Mouse (Mus musculus) spleen, adult 2 months (tissue): ENCODE data around the gene Dusp1. TPM values are rescaled to one million over a fixed set of nuclear protein-coding genes. Genes with fewer than 3 reads are reported as not detected.

Source experiments
- DNase-seq, 2 experiments: peaks; one replicate each; pipeline versions ENCODE4 v3.0.0 to v3.0.0-alpha.2; 2012 to 2021; ENCODE audit warnings: low spot score in 2 of 2, low read depth in 1 of 2
- H3K27ac ChIP-seq: fragments of 200-500 bp; 2 replicates; pipeline ENCODE4 v1.5.1; 2012; ENCODE audit warnings: low read length, inconsistent platforms; ENCODE audit not compliant: insufficient read depth
- H3K27me3 ChIP-seq: fragments of 200-500 bp; 2 replicates; pipeline ENCODE4 v1.6.1; 2012; ENCODE audit warnings: mild to moderate bottlenecking, moderate library complexity, low read length, inconsistent platforms; ENCODE audit not compliant: control insufficient read depth, insufficient read depth
- H3K36me3 ChIP-seq: fragments of 200-500 bp; 2 replicates; pipeline ENCODE4 v1.6.1; 2012; ENCODE audit warnings: mild to moderate bottlenecking, low read length, inconsistent platforms; ENCODE audit not compliant: control insufficient read depth, insufficient read depth
- H3K4me1 ChIP-seq: fragments of 200-500 bp; 2 replicates; pipeline ENCODE4 v1.6.1; 2011; ENCODE audit warnings: inconsistent platforms; ENCODE audit not compliant: control insufficient read depth, insufficient read depth, insufficient read length
- H3K4me3 ChIP-seq: fragments of 200-500 bp; 2 replicates; pipeline ENCODE4 v1.5.1; 2011; ENCODE audit warnings: mild to moderate bottlenecking, inconsistent platforms; ENCODE audit not compliant: insufficient read depth, insufficient read length; ENCODE audit errors: extremely low read depth
- CTCF ChIP-seq: fragments of 200-500 bp; IDR thresholded peaks from 2 replicates; pipeline ENCODE4 v1.5.1; 2011; ENCODE audit warnings: mild to moderate bottlenecking, inconsistent platforms; ENCODE audit not compliant: insufficient read depth, insufficient read length, insufficient replicate concordance; ENCODE audit errors: extremely low read depth
- POLR2A ChIP-seq: fragments of 200-500 bp; IDR thresholded peaks from 2 replicates; pipeline ENCODE4 v1.6.1; 2011; ENCODE audit warnings: low read depth, low read length, inconsistent platforms
- WGBS: fragments of 180-500 bp; shearing (Covaris S2); methylation state at CpG from one replicate; pipeline ENCODE4 v1.1.7; 2018; 5-methylcytosine and 5-hydroxymethylcytosine counted together
- polyA plus RNA-seq: library from polyadenylated mRNA; depleted of rRNA; stranded (reverse); fragments of >200 nt; gene quantifications from 2 replicates; pipeline ENCODE4 v1.2.3, GENCODE M21; 2012

Gene Dusp1
- polyA plus RNA-seq, 1 experiment, result 44.3 TPM

- WGBS, result 20% methylated on average over 24 of the region's 24 CpGs
- TF ChIP-seq POLR2A (no peak), CTCF (no peak)
- H3K4me1 ChIP-seq, result peaks cover 3% of the 10 kb centered on the region; the same call in 1 of the 2 replicates
- DNase-seq, result peak in 1 of 2 experiments; percentile 52
- H3K4me3 ChIP-seq, result peak overlapping the region; percentile 75
- H3K36me3 ChIP-seq, result peaks cover 3% of the 10 kb centered on the region
- H3K27me3 ChIP-seq, result no peaks in the 10 kb centered on the region
- H3K27ac ChIP-seq, result peak overlapping the region; percentile 96
Measured at GRCm38 (mm10) chr17:26506997-26507871, 54.7 kb downstream of the Dusp1 start.

- H3K27me3 ChIP-seq, result no peaks in the 10 kb centered on the region
- DNase-seq, result no peak
- H3K4me3 ChIP-seq, result peak overlapping the region; percentile 75
- 71% methylated on average over 14 of the region's 14 CpGs for WGBS
- H3K36me3 ChIP-seq, result peaks cover 3% of the 10 kb centered on the region
- TF ChIP-seq POLR2A (no peak), CTCF (no peak)
- H3K27ac ChIP-seq, result peak overlapping the region; percentile 96
- H3K4me1 ChIP-seq, result peaks cover 3% of the 10 kb centered on the region; the same call in 1 of the 2 replicates
Measured at GRCm38 (mm10) chr17:26506031-26506641, 55.8 kb downstream of the Dusp1 start.

GRCm38 (mm10) chr17:26505181-26505581, 56.7 kb downstream of the Dusp1 start:
- no peak for DNase-seq

GRCm38 (mm10) chr17:26503981-26504671, 57.8 kb downstream of the Dusp1 start:
- Histone ChIP-seq H3K27me3 (no peaks in the 10 kb centered on the region), H3K27ac (peak overlapping the region; percentile 72), H3K4me3 (no peak overlapping the region), H3K4me1 (peaks cover 3% of the 10 kb centered on the region; the same call in 1 of the 2 replicates), H3K36me3 (peaks cover 3% of the 10 kb centered on the region)
- TF ChIP-seq CTCF (no peak), POLR2A (no peak)
- no peak for DNase-seq
- 63% methylated on average over 11 of the region's 11 CpGs for WGBS

More at GRCm38 (mm10) chr17:26505181-26505581, 56.7 kb downstream of the Dusp1 start:
- Histone ChIP-seq H3K36me3 (peaks cover 3% of the 10 kb centered on the region), H3K27ac (no peak overlapping the region), H3K4me3 (no peak overlapping the region), H3K27me3 (no peaks in the 10 kb centered on the region), H3K4me1 (peaks cover 3% of the 10 kb centered on the region; the same call in 1 of the 2 replicates)
- TF ChIP-seq POLR2A, result no peak
- no peak for TF ChIP-seq CTCF
- WGBS, result 82% methylated on average over 3 of the region's 3 CpGs

- Histone ChIP-seq H3K27ac (peak overlapping the region; percentile 72), H3K36me3 (peaks cover 3% of the 10 kb centered on the region), H3K27me3 (no peaks in the 10 kb centered on the region), H3K4me3 (no peak overlapping the region), H3K4me1 (peaks cover 3% of the 10 kb centered on the region; the same call in 1 of the 2 replicates)
- 4% methylated on average over 20 of the region's 20 CpGs for WGBS
- DNase-seq, result peak; percentile 45 to 81
- no peak for TF ChIP-seq CTCF
- no peak for TF ChIP-seq POLR2A
Measured at GRCm38 (mm10) chr17:26502808-26503671, 58.9 kb downstream of the Dusp1 start.

- peaks cover 3% of the 10 kb centered on the region; the same call in 1 of the 2 replicates for H3K4me1 ChIP-seq
- peaks cover 3% of the 10 kb centered on the region for H3K36me3 ChIP-seq
- no peaks in the 10 kb centered on the region for H3K27me3 ChIP-seq
- DNase-seq, result no peak
- H3K4me3 ChIP-seq, result no peak overlapping the region
- H3K27ac ChIP-seq, result no peak overlapping the region
- TF ChIP-seq POLR2A (no peak), CTCF (no peak)
- WGBS, result 83% methylated on average over 5 of the region's 5 CpGs
Measured at GRCm38 (mm10) chr17:26501826-26502225, 60.1 kb downstream of the Dusp1 start.
